Mouse (Mus musculus): ENCODE data around the gene Aamp.

GRCm38 (mm10) chr1:74305522-74305921, 21.0 kb upstream of the Aamp start, which contains the start of gene Tmbim1:
- TF ChIP-seq CTCF (IDR thresholded peaks at IDR 0.05; ENCODE audit: insufficient read depth, low read depth, low read length) (no peak), POLR2A (IDR thresholded peaks at IDR 0.05; ENCODE audit: insufficient read depth, low read depth, low read length) (no peak)
